Mouse (Mus musculus) liver, embryonic 14.5 days (tissue): ENCODE measurements around the gene Rpl10a. TPM values are rescaled to one million over a fixed set of nuclear protein-coding genes. Genes with fewer than 3 reads are reported as not detected.

Experiments used
- ATAC-seq: fragments of 200-750 bp; cut with Nextera tagmentation; 2 replicates; pipeline ENCODE4 v1.8.0; 2017; ENCODE audit warnings: moderate number of reproducible peaks, mild to moderate bottlenecking, moderate library complexity; ENCODE audit not compliant: insufficient read depth
- DNase-seq, 3 experiments: peaks; one replicate each; pipeline ENCODE4 v3.0.0-alpha.2; 2012 to 2013; ENCODE audit warnings: low read depth in 3 of 3, low spot score in 3 of 3
- H3K27ac ChIP-seq: fragments of 300-500 bp; sonication (generic); 2 replicates; pipeline ENCODE4 v1.5.1; 2014; ENCODE audit warnings: moderate library complexity, mild to moderate bottlenecking, control low read depth, inconsistent platforms
- H3K27me3 ChIP-seq: fragments of 300-500 bp; sonication (generic); 2 replicates; pipeline ENCODE4 v1.6.1; 2014; ENCODE audit warnings: mild to moderate bottlenecking, low read length, moderate library complexity; ENCODE audit not compliant: control insufficient read depth, insufficient read depth
- H3K36me3 ChIP-seq: fragments of 300-500 bp; sonication (generic); replicated peaks from 2 replicates; pipeline ENCODE4 v1.6.1; 2014; ENCODE audit warnings: low read depth; ENCODE audit not compliant: control insufficient read depth, insufficient read depth
- H3K4me1 ChIP-seq, 2 experiments: fragments of 200-500 bp in 1 of 2; fragments of 300-500 bp in 1 of 2; sonication (generic) in 1 of 2; replicated peaks; 2 replicates each; pipeline ENCODE4 v1.6.1; 2012 to 2014; ENCODE audit warnings: antibody characterized with exemption in 1 of 2, inconsistent platforms in 1 of 2, low read length in 1 of 2; ENCODE audit not compliant: control insufficient read depth in 2 of 2, insufficient read depth in 2 of 2
- H3K4me2 ChIP-seq: fragments of 300-500 bp; sonication (generic); 2 replicates; pipeline ENCODE4 v1.6.1; 2014; ENCODE audit warnings: low read depth, mild to moderate bottlenecking, control low read depth, moderate library complexity
- H3K4me3 ChIP-seq, 2 experiments: fragments of 200-500 bp in 1 of 2; fragments of 300-500 bp in 1 of 2; sonication (generic) in 1 of 2; 2 replicates each; pipeline ENCODE4 v1.5.1; 2012 to 2014; ENCODE audit warnings: low read depth in 2 of 2, low read length in 2 of 2, mild to moderate bottlenecking in 2 of 2, control low read depth in 1 of 2, inconsistent platforms in 1 of 2, moderate library complexity in 1 of 2; ENCODE audit not compliant: insufficient read depth in 1 of 2
- H3K9ac ChIP-seq: fragments of 300-500 bp; sonication (generic); replicated peaks from 2 replicates; pipeline ENCODE4 v1.6.1; 2014; ENCODE audit warnings: mild to moderate bottlenecking, control low read depth, moderate library complexity
- H3K9me3 ChIP-seq: fragments of 300-500 bp; sonication (generic); 2 replicates; pipeline ENCODE4 v1.6.1; 2016; ENCODE audit warnings: low read length, mixed read lengths; ENCODE audit not compliant: control insufficient read depth
- CTCF ChIP-seq: IDR thresholded peaks from 2 replicates; pipeline ENCODE4 v1.5.1; 2016; ENCODE audit warnings: antibody characterized with exemption, low read depth, control low read depth
- EP300 ChIP-seq: IDR thresholded peaks from 2 replicates; pipeline ENCODE4 v1.6.1; 2016; ENCODE audit warnings: antibody characterized with exemption, low read depth
- WGBS: fragments of 180-500 bp; shearing (Covaris S2); extraction: QIAGEN DNeasy Blood & Tissue Kit; methylation state at CpG from one replicate; pipeline ENCODE4 v1.1.7; 2014; ENCODE audit not compliant: insufficient replicate concordance; 5-methylcytosine and 5-hydroxymethylcytosine counted together
- polyA plus RNA-seq, 2 experiments: library from polyadenylated mRNA; depleted of rRNA in 1 of 2; stranded (reverse) in 1 of 2; unstranded in 1 of 2; fragments of >200 nt; fragmentation: Nextera tagmentation in 1 of 2; extraction: Ambion mirVana in 1 of 2; gene quantifications; 2 replicates each; pipeline versions ENCODE4 v1.2.1 to v1.2.3; 2012 to 2014

The Rpl10a gene
- polyA plus RNA-seq, 2 experiments, result 510 to 1,992 TPM

DNA sequence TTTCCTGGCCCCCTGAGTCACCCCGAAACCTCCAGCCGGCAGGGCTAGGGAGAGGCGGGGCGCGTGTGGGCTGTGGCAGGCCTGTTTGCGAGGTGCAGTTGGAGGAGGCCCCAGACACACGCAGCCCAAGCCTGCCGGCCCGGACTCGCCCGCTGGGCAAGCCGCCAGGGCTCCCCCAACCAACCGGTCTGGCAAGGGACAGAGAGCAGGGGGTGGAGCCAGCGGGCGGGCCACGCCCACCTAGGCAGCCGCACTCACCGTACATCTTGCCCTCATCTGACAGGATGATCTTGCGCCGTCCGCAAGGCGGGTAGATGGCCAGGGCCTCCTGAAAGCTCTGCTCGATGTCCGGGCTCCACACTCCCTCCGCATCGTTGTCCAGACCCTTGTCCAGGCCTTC is 12.8 kb downstream of the Rpl10a start:
- H3K4me2 ChIP-seq, result peak overlapping the region; percentile 16
- H3K27me3 ChIP-seq, result no peaks in the 10 kb centered on the region
- H3K4me1 ChIP-seq, result peaks cover 3 to 4% of the 10 kb centered on the region in 2 experiments; a peak in 2 of 4 replicates
- DNase-seq (peak in 1 of 3 experiments; percentile 46), ATAC-seq (peak; percentile 66)
- 9% methylated on average over 24 of the region's 26 CpGs for WGBS
- H3K27ac ChIP-seq, result no peak overlapping the region
- TF ChIP-seq CTCF (no peak), EP300 (no peak)
- no peaks in the 10 kb centered on the region for H3K9me3 ChIP-seq
- H3K9ac ChIP-seq, result no peak overlapping the region
- no peak overlapping the region for H3K4me3 ChIP-seq
- no peaks in the 10 kb centered on the region for H3K36me3 ChIP-seq

DNA sequence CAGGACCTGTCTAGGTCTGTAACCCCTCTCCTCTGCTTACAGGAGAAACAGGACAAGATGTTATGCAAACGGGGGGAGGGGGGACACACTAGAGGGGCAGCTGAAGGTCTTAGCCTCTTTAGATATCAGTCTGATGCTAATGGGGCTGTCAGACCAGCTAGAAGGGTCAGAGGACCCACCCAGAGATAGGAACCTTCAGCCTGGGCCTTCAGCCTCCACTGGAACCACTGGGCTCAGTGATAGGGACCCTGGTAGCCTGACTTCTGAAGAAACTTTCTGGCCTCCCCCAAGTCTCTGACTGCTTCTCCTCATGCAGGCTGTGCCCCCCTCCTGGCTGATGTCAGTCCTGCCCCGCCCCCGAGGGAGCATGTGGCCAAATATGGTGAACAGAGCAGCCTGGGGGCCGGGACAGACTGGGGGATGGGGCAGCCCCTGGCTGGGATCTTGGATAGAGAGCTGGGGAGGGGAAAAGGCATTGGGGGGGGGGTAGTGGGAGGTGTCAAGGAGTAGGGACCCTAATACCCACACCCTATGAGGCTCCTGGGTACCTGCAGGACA is 15.9 kb downstream of the Rpl10a start:
- Histone ChIP-seq H3K27me3 (peaks cover 3% of the 10 kb centered on the region), H3K4me3 (no peak overlapping the region), H3K36me3 (no peaks in the 10 kb centered on the region), H3K9me3 (no peaks in the 10 kb centered on the region), H3K4me1 (peaks cover 3 to 4% of the 10 kb centered on the region in 2 experiments; a peak in 3 of 4 replicates), H3K9ac (no peak overlapping the region), H3K4me2 (no peak overlapping the region), H3K27ac (no peak overlapping the region)
- TF ChIP-seq CTCF (no peak), EP300 (no peak)
- ATAC-seq (no peak), DNase-seq (no peak)
- WGBS, result 51% methylated on average over 4 of the region's 4 CpGs

DNA sequence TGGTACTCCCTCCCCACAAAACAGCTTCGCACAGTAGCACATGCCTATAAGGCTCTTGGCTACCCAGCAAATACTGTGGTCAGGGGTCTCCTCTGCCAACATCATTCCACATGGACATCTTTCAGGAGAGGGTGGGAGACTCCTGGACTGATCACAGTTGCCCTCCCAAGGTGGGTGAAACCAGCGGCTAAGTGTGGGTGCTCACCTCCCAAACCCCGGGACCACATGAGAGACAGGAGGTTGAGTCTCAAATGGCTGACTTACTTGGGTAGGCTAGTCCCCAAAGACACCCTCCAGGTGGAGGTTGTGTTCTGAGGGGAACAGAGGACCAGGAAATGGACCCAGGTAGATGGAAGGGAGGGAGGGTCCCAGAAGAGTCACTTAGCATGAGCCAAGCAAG is 16.4 kb downstream of the Rpl10a start:
- Histone ChIP-seq H3K9me3 (no peaks in the 10 kb centered on the region), H3K4me1 (peaks cover 3 to 4% of the 10 kb centered on the region in 2 experiments; a peak in 3 of 4 replicates), H3K4me2 (no peak overlapping the region), H3K4me3 (no peak overlapping the region), H3K27ac (no peak overlapping the region), H3K27me3 (peaks cover 8% of the 10 kb centered on the region), H3K36me3 (no peaks in the 10 kb centered on the region), H3K9ac (no peak overlapping the region)
- DNase-seq, result no peak
- ATAC-seq, result no peak
- TF ChIP-seq EP300 (no peak), CTCF (no peak)
- 55% methylated on average over 3 of the region's 3 CpGs for WGBS

- Histone ChIP-seq H3K27ac (no peak overlapping the region), H3K4me1 (peaks cover 3 to 4% of the 10 kb centered on the region in 2 experiments; a peak in 3 of 4 replicates), H3K4me3 (no peak overlapping the region), H3K4me2 (no peak overlapping the region), H3K36me3 (no peaks in the 10 kb centered on the region), H3K9me3 (no peaks in the 10 kb centered on the region), H3K9ac (no peak overlapping the region), H3K27me3 (peaks cover 14% of the 10 kb centered on the region)
- no peak for TF ChIP-seq EP300
- no peak for TF ChIP-seq CTCF
- DNase-seq (no peak), ATAC-seq (no peak)
- WGBS, result 19% methylated on average over 8 of the region's 8 CpGs
Measured at GRCm38 (mm10) chr17:28345271-28345721, 17.0 kb downstream of the Rpl10a start.

DNA sequence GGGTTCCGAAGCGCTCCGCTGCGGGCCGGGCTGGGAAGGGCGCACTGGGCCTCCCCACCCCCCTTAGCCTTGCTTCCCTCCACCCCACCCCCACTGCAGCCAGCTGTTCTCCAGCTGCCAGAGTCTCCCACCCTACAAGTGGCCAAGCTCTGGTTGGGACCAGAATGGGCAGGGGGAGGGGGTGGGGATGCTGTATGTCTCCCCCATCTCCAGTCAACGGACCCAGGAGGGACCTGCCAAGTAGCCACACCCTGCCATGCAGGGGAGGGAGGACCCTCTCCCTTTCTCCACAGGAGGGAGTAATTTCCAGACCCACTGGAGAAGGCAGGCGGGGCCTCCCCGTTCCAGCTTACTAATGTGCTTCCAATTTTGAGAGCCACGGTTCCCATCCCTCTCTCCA is 17.6 kb downstream of the Rpl10a start:
- Histone ChIP-seq H3K4me2 (no peak overlapping the region), H3K9ac (no peak overlapping the region), H3K9me3 (no peaks in the 10 kb centered on the region), H3K4me3 (no peak overlapping the region), H3K4me1 (peaks cover under 1 to 3% of the 10 kb centered on the region in 2 experiments; a peak in 3 of 4 replicates), H3K27me3 (peaks cover 17% of the 10 kb centered on the region), H3K36me3 (no peaks in the 10 kb centered on the region), H3K27ac (no peak overlapping the region)
- DNase-seq, result no peak
- TF ChIP-seq CTCF, result no peak
- TF ChIP-seq EP300, result no peak
- WGBS, result 14% methylated on average over 10 of the region's 10 CpGs
- ATAC-seq, result no peak
